Mouse (Mus musculus): ENCODE data around the gene Hsf4. TPM values are rescaled to one million over a fixed set of nuclear protein-coding genes. Genes with fewer than 3 reads are reported as not detected.

Gene Hsf4
- polyA plus RNA-seq, 1 experiment = 25.1 TPM

DNA sequence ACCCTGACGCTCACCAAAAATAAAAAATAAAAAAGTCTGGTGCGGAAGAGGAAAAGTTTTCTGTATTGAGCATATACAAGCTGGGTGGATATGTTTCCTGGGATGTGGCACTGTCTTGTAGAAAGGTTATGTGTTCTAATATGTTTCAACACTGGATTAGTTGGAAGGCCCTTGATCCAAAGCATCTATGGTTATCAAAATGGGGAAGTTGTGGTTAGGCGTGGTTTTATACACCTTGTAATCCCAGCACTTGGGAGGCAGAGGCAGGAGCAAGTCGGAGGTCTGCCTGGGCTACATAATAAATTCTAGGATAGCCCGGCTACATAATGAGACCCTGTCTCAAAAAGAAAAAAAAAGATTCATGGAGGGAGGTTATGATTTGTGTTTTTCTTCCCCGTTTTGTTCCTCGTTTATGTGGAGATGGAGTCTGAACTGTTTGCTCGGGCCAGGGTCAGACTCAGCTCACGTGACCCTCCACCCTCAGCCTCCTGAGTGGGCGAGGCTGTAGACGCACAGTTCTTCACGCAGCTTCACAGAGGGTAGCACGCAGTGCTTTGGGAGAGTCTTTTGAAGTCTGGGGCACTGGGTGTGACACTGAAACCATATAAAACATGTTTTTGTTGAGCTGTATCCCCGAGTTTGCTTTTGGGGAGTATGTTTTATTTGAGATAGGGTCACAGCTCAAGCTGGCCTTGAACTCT is 32.0 kb upstream of the Hsf4 start:
- Histone ChIP-seq H3K4me3 (ENCODE audit: insufficient read depth, low read length) (no peak overlapping the region), H3K4me1 (ENCODE audit: control insufficient read depth, insufficient read depth, low read length) (no peaks in the 10 kb centered on the region), H3K27ac (ENCODE audit: insufficient read depth, low read length) (no peak overlapping the region)
- TF ChIP-seq POLR2A (IDR thresholded peaks at IDR 0.05; ENCODE audit: extremely low read depth, insufficient read depth, low read length) (no peak), CTCF (IDR thresholded peaks at IDR 0.05; ENCODE audit: extremely low read depth, insufficient read depth, low read length) (no peak)

DNA sequence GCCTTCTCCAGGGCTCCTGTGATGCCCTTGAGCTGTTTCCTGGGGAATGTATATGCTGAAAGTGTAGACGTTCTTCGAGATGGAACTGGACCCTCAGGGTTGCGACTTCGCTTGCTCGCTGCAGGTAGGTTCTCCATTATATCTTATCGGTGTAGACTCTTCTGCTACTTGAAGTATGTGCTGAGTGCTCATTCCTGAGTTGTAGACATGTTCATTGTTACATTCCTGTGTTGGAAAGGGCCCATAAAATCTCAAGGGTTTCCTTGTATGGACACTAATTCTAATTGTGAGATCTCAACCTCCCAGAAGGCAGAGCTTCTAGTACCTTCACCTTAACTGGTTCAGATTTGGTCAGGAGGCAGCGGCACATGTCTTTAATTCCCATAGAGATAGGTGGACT is 28.6 kb upstream of the Hsf4 start:
- Histone ChIP-seq H3K4me3 (ENCODE audit: insufficient read depth, low read length) (no peak overlapping the region), H3K4me1 (ENCODE audit: control insufficient read depth, insufficient read depth, low read length) (no peaks in the 10 kb centered on the region), H3K27ac (ENCODE audit: insufficient read depth, low read length) (no peak overlapping the region)
- TF ChIP-seq CTCF (IDR thresholded peaks at IDR 0.05; ENCODE audit: extremely low read depth, insufficient read depth, low read length) (no peak), POLR2A (IDR thresholded peaks at IDR 0.05; ENCODE audit: extremely low read depth, insufficient read depth, low read length) (no peak)

DNA sequence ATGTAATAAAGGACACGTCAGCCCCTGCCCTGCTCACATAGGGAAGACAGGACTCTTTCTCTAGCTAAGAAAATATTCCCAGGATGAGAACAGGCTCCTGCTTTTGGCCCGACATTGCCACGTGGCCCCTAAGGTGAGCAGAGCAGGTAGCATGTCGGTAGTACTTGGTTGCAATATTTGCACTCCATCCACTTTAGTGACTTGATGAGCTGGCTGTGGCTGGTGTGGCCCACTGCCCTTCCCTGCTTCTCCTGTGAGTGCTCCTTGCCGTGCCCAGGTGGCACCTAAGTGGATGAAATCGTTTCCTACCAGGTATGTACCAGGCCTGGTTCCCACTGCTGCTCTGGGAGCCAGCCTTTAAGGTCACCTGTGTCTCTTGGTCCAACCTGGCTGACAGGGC is 17.6 kb upstream of the Hsf4 start:
- no peak overlapping the region for H3K4me3 ChIP-seq (ENCODE audit: insufficient read depth, low read length)
- no peak overlapping the region for H3K27ac ChIP-seq (ENCODE audit: insufficient read depth, low read length)
- no peaks in the 10 kb centered on the region for H3K4me1 ChIP-seq (ENCODE audit: control insufficient read depth, insufficient read depth, low read length)
- TF ChIP-seq POLR2A (IDR thresholded peaks at IDR 0.05; ENCODE audit: extremely low read depth, insufficient read depth, low read length) = no peak
- TF ChIP-seq CTCF (IDR thresholded peaks at IDR 0.05; ENCODE audit: extremely low read depth, insufficient read depth, low read length) = no peak

DNA sequence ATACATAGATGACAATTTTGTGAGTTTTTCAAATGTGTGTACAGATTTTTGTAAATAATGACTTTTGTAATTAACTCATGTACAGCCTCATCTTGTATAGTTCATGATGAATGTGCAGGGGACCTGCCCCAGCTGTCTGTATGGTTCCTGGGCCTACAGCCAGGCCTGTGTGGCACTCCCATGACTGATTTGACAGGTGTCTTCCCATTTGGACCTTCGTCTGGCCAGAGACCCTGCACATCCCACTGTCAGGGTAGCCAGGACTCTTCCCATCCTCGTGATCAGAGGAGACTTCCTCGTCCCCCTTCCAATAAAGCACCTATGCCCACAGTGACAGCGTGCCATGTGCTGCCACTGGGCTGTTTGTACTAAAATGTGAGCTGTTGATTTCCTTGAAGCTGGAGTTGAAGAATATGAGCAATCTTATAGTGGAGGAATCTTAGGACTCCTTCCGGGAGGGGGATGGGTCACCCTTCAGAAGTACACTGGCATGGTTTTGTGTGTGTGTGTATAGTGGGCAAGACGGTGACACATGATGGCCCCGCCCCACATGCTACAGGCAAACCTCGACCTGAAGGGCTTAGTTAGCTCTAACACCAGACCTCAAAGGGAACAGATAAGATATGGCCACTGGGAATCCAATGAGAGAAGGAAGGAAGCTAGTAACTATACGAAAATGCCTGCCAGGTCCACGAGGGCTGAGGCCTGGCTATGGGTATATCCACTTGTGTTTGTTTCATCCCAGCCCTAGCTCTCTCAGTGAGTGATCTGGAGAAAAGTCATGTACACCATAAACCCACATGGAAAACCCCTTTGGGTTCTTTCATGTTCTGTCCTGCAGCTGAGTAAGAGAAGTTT is 16.7 kb upstream of the Hsf4 start:
- Histone ChIP-seq H3K27ac (ENCODE audit: insufficient read depth, low read length) (no peak overlapping the region), H3K4me1 (ENCODE audit: control insufficient read depth, insufficient read depth, low read length) (no peaks in the 10 kb centered on the region), H3K4me3 (ENCODE audit: insufficient read depth, low read length) (no peak overlapping the region)
- TF ChIP-seq CTCF (IDR thresholded peaks at IDR 0.05; ENCODE audit: extremely low read depth, insufficient read depth, low read length) = no peak
- TF ChIP-seq POLR2A (IDR thresholded peaks at IDR 0.05; ENCODE audit: extremely low read depth, insufficient read depth, low read length) = no peak

DNA sequence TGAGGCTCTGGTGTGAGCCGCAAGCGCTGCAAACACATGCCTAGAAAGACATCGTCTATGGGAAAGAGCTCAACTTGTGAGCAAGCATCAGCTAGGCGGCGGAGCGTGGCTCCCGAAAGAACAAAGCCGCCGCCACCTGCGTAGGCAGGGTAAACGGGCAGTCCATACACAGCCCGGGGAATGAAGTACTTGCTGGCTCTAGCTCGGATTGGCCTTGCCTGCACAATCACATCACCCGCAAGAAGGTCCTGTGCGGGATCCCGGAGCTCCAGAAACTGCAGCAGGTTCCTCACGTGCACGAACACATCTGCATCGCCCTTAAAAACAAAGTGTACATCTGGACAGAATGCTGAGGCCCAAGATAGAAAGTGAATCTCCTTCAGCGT is 15.8 kb upstream of the Hsf4 start:
- TF ChIP-seq CTCF (IDR thresholded peaks at IDR 0.05; ENCODE audit: extremely low read depth, insufficient read depth, low read length) (no peak), POLR2A (IDR thresholded peaks at IDR 0.05; ENCODE audit: extremely low read depth, insufficient read depth, low read length) (no peak)
- Histone ChIP-seq H3K4me3 (ENCODE audit: insufficient read depth, low read length) (peak overlapping the region; percentile 58; the same call in 1 of the 2 replicates), H3K27ac (ENCODE audit: insufficient read depth, low read length) (no peak overlapping the region), H3K4me1 (ENCODE audit: control insufficient read depth, insufficient read depth, low read length) (no peaks in the 10 kb centered on the region)

DNA sequence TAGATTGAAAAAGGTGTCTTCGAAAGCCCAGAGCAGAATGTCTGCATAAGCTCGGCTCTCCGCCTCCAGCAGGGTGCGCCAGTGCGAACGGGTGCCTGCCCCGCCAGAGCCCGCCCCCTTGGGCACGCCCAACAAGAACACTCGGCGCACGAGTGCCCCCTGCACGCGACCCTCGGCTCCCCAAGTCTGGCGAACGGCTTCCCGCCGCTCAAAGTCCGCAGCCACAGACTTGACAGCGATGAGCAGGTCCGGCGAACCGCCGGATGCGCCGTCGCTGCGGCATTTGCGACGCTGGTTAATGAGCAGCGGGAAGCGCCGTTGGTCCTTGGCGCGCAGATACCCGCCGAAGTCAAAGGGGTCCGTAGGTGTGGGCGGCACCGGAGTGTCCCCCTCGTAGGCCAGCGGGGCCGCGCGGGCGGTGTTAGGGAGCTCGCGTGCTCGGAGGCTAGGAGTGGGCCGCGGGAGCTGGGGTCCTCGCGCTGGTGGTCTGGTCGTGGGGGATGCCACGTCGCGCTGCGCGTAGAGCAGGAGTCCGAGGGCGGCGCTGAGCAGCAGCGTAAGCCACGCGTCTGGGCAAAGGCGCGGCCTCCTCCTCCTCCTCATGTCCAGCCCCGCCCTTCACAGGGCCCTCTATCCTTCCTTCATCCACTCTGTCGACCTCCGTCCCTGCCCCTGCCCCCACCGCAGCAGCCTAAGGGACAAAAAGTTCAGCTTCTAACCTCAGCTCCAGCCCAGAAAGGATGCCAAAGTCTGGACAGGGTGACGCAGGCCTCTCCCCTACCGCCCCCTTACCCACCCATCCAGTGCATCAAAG is 15.2 kb upstream of the Hsf4 start:
- TF ChIP-seq CTCF (IDR thresholded peaks at IDR 0.05; ENCODE audit: extremely low read depth, insufficient read depth, low read length) = peak; percentile 58
- peak; percentile 7; the same call in 1 of the 2 replicates for TF ChIP-seq POLR2A (IDR thresholded peaks at IDR 0.05; ENCODE audit: extremely low read depth, insufficient read depth, low read length)
- Histone ChIP-seq H3K4me1 (ENCODE audit: control insufficient read depth, insufficient read depth, low read length) (no peaks in the 10 kb centered on the region), H3K27ac (ENCODE audit: insufficient read depth, low read length) (no peak overlapping the region; the same call in 1 of the 2 replicates), H3K4me3 (ENCODE audit: insufficient read depth, low read length) (peak overlapping the region; percentile 58)

DNA sequence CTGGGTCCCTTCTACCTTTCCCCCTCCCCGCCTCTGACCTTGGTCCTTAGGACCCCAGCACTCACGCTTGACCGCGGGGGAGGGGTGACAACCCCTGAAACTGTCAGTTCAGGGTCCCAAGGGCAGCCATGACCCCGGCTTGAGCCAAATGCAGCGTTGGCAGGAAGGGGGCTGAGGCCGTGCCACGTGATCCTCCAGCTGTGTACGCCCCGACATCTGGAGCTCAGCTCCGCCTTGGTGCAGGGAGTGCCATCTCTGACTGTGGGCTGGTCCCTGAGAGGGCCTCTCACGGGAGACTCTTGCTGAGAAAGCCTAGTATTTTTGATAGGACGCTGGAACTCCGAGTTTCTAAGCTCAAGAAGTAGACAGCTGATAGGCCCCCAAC is 14.6 kb upstream of the Hsf4 start, which contains the start of gene B3gnt9:
Gene B3gnt9 (minus strand): TSS at position 188 of the 385 bp plus-strand sequence.
- Histone ChIP-seq H3K27ac (ENCODE audit: insufficient read depth, low read length) (no peak within 1 kb of the TSS; the same call in 1 of the 2 replicates), H3K4me1 (ENCODE audit: control insufficient read depth, insufficient read depth, low read length) (no peaks in the 10 kb centered on the region), H3K4me3 (ENCODE audit: insufficient read depth, low read length) (peak within 1 kb of the TSS; percentile 58)
- TF ChIP-seq CTCF (IDR thresholded peaks at IDR 0.05; ENCODE audit: extremely low read depth, insufficient read depth, low read length) (no peak), POLR2A (IDR thresholded peaks at IDR 0.05; ENCODE audit: extremely low read depth, insufficient read depth, low read length) (no peak)

DNA sequence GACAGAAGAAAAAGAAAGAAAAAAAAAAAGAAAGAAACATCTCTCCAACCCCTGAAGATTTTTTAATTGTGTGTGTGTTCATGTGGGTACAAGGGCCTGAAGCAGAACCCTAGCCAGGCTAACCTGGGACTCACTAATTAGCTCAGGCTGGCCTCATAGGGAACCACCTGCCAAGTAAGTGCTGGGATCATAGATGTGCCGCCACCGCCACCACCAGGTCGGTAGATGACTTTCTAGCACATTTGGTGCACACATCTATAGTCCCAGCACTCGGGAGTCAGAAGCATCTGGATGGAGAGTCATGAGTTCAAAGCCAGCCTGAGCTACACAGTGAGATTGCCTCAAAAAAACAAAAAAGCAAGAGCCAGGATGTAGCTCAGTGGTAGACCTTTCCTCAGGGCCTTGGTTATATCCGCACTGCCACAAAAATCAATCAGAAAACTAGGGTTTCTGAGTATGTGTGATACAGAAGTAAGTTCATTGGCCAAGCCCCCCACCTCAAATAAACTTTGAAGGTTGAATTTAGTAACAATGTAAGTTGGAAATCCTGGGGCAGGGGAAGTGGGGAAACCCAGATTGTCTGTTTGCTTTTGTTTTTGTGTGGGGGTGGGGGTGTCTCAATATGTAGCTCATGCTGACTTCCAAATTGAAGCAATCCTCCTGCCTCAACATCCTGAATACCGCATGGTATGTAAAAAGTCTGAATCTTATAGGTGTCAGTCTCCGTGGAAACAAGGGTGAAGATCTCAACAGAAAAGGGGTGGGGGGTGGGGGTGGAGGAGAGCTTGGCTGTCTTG is 12.1 kb upstream of the Hsf4 start:
- Histone ChIP-seq H3K27ac (ENCODE audit: insufficient read depth, low read length) (no peak overlapping the region), H3K4me1 (ENCODE audit: control insufficient read depth, insufficient read depth, low read length) (no peaks in the 10 kb centered on the region), H3K4me3 (ENCODE audit: insufficient read depth, low read length) (no peak overlapping the region)
- TF ChIP-seq CTCF (IDR thresholded peaks at IDR 0.05; ENCODE audit: extremely low read depth, insufficient read depth, low read length) = no peak
- no peak for TF ChIP-seq POLR2A (IDR thresholded peaks at IDR 0.05; ENCODE audit: extremely low read depth, insufficient read depth, low read length)

Measured in cortical plate, adult 2 months (tissue).